Mouse (Mus musculus) limb, embryonic 12.5 days (tissue): ENCODE results near the gene Tnfaip1. TPM values are rescaled to one million over a fixed set of nuclear protein-coding genes. Genes with fewer than 3 reads are reported as not detected.

Source experiments
- ATAC-seq: fragments of 200-750 bp; cut with Nextera tagmentation; 2 replicates; pipeline ENCODE4 v1.8.0; 2017; ENCODE audit warnings: low read depth, moderate TSS enrichment; ENCODE audit not compliant: insufficient number of reproducible peaks, insufficient read depth, low FRiP score, low TSS enrichment
- H3K27ac ChIP-seq: fragments of 300-500 bp; sonication (generic); 2 replicates; pipeline ENCODE4 v1.5.1; 2016; ENCODE audit warnings: mild to moderate bottlenecking, moderate library complexity
- H3K27me3 ChIP-seq: fragments of 300-500 bp; sonication (generic); 2 replicates; pipeline ENCODE4 v1.6.1; 2016; ENCODE audit warnings: mild to moderate bottlenecking, moderate library complexity
- H3K36me3 ChIP-seq: fragments of 300-500 bp; sonication (generic); 2 replicates; pipeline ENCODE4 v1.6.1; 2016; ENCODE audit warnings: mild to moderate bottlenecking, moderate library complexity
- H3K4me1 ChIP-seq: fragments of 300-500 bp; sonication (generic); replicated peaks from 2 replicates; pipeline ENCODE4 v1.6.1; 2016
- H3K4me2 ChIP-seq: fragments of 300-500 bp; sonication (generic); 2 replicates; pipeline ENCODE4 v1.6.1; 2016; ENCODE audit warnings: mild to moderate bottlenecking, moderate library complexity
- H3K4me3 ChIP-seq: fragments of 300-500 bp; sonication (generic); replicated peaks from 2 replicates; pipeline ENCODE4 v1.5.1; 2016; ENCODE audit warnings: mild to moderate bottlenecking
- H3K9ac ChIP-seq: fragments of 300-500 bp; sonication (generic); replicated peaks from 2 replicates; pipeline ENCODE4 v1.6.1; 2016; ENCODE audit warnings: mild to moderate bottlenecking, moderate library complexity
- H3K9me3 ChIP-seq: fragments of 300-500 bp; sonication (generic); 2 replicates; pipeline ENCODE4 v1.6.1; 2016; ENCODE audit warnings: mild to moderate bottlenecking, moderate library complexity
- WGBS: fragments of 180-500 bp; shearing (Covaris S2); methylation state at CpG from one replicate; pipeline ENCODE4 v1.1.7; 2016; 5-methylcytosine and 5-hydroxymethylcytosine counted together
- polyA plus RNA-seq: library from polyadenylated mRNA; unstranded; fragments of >200 nt; fragmentation: Nextera tagmentation; extraction: Ambion mirVana; gene quantifications from 2 replicates; pipeline ENCODE4 v1.2.1, GENCODE M21; 2016

Gene Tnfaip1
- polyA plus RNA-seq, 1 experiment from 2014 or later = 70.4 TPM

DNA sequence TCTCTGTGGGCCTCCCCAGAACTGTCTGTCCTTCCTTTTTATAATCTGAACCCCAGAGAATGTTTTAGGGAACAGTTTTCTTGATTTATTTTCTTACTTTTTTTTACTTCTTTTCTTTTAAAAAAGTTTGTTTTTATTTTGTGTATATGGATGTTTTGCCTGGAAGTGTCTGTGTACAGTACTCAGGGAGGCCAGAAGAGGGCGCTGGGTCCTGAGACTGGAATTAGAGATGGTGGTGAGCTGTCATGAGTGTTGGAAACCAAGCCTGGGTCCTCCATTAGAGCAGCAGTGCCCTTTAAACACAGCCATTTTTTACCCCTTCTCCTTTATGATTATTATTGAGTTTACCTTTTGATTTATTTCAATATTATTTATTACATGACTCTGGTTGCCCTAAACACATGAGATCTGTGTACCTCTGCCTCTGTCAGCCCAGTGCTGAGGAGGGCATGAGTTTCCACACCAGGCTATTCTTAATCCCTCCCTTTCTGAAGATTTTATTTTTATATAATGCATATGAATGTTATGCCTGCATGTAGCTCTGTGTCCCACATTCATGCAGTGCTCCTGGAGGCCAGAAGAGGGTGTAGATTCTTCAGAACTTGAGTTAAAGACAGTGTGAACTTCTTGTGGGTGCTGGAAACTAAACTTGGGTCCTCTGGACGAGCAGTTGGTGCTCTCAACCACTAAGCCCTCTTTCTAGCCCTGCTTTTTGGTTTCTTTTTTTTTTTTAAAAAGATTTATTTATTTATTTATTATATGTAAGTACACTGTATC lies 20.4 kb downstream of the Tnfaip1 start:
- Histone ChIP-seq H3K4me3 (no peak overlapping the region), H3K4me2 (no peak overlapping the region), H3K27me3 (no peaks in the 10 kb centered on the region), H3K27ac (no peak overlapping the region), H3K36me3 (peaks cover 66% of the 10 kb centered on the region), H3K9ac (no peak overlapping the region), H3K4me1 (peaks cover 16% of the 10 kb centered on the region), H3K9me3 (no peaks in the 10 kb centered on the region)
- WGBS = 67% methylated on average over 2 of the region's 2 CpGs
- ATAC-seq = no peak

DNA sequence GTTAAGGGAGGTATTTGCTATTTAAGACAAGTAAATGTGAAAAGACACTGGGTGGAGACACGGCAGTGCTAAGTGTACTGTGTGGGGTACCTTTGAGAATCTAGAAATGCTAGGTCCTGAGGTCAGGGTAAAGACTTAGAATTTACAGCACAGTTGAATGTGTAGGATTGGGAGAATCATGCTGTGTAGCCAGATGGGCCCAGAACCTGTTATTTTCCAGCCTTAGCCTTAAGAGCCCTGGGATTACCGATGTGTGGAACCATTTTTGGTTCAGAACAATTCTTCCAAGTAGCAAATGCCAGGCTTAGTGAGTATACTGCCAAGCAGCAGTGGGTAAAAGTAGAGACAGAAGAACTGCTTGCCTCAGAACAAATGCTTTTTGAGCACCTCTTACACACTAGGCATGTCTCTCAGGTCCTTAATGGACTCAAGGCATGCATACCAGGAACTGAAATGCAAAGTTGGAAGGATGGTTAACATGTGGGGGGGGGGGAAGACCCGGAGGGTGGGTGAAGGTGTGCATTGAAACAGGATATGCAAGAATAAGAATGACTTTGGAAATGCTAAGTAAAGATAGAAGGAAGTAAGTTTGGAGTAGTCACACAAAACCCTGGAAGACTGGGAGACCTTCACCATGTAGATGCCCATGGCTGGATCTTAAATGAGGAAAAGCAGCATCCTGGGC lies 22.9 kb downstream of the Tnfaip1 start:
- peak overlapping the region; percentile 69 for H3K4me3 ChIP-seq
- H3K27ac ChIP-seq = no peak overlapping the region
- peak overlapping the region; percentile 94; the same call in 1 of the 2 replicates for H3K9ac ChIP-seq
- no peak for ATAC-seq
- H3K9me3 ChIP-seq = no peaks in the 10 kb centered on the region
- H3K27me3 ChIP-seq = no peaks in the 10 kb centered on the region
- peaks cover 16% of the 10 kb centered on the region for H3K4me1 ChIP-seq
- 84% methylated on average over 3 of the region's 3 CpGs for WGBS
- peaks cover 56% of the 10 kb centered on the region for H3K36me3 ChIP-seq
- peak overlapping the region; percentile 86 for H3K4me2 ChIP-seq

- peak within 1 kb of the TSS; percentile 94 for H3K9ac ChIP-seq
- H3K4me3 ChIP-seq = peak within 1 kb of the TSS; percentile 69
- WGBS = under 1% methylated on average over 67 of the region's 67 CpGs
- H3K27me3 ChIP-seq = no peaks in the 10 kb centered on the region
- H3K9me3 ChIP-seq = no peaks in the 10 kb centered on the region
- peak; percentile 95 for ATAC-seq
- peak within 1 kb of the TSS; percentile 86 for H3K4me2 ChIP-seq
- peak within 1 kb of the TSS; percentile 84 for H3K27ac ChIP-seq
- H3K4me1 ChIP-seq = peaks cover 16% of the 10 kb centered on the region
- H3K36me3 ChIP-seq = peaks cover 56% of the 10 kb centered on the region
Measured at GRCm38 (mm10) chr11:78512025-78512957, 23.8 kb downstream of the Tnfaip1 start, which contains the start of the genes Tmem199 and Poldip2. Tmem199 (minus strand) TSS chr11:78512172. Poldip2 (plus strand) TSS chr11:78512193.

DNA sequence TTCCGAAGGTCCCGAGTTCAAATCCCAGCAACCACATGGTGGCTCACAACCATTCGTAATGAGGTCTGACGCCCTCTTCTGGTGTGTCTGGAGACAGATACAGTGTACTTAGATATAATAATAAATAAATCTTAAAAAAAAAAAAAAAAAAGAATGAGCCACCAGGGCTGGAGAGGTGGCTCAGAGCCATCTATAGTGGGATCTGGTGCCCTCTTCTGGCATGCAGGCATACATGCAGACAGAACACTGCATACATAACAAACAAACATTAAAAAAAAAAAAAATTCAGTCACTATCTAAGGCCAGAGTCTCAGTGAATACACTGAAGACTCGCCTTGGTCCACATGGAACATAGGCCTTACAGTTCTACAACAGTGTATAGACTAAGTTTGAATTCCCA lies 27.0 kb downstream of the Tnfaip1 start:
- Histone ChIP-seq H3K9ac (no peak overlapping the region), H3K4me1 (peaks cover 16% of the 10 kb centered on the region), H3K4me3 (no peak overlapping the region), H3K27ac (no peak overlapping the region), H3K4me2 (no peak overlapping the region), H3K9me3 (no peaks in the 10 kb centered on the region), H3K36me3 (peaks cover 47% of the 10 kb centered on the region), H3K27me3 (no peaks in the 10 kb centered on the region)
- ATAC-seq = no peak
- 85% methylated on average over 5 of the region's 5 CpGs for WGBS

GRCm38 (mm10) chr11:78505430-78505829 lies 30.7 kb downstream of the Tnfaip1 start:
- H3K9ac ChIP-seq = no peak overlapping the region
- H3K36me3 ChIP-seq = peaks cover 42% of the 10 kb centered on the region
- no peak overlapping the region for H3K4me3 ChIP-seq
- no peaks in the 10 kb centered on the region for H3K9me3 ChIP-seq
- WGBS = 86% methylated on average over 3 of the region's 3 CpGs
- H3K4me2 ChIP-seq = no peak overlapping the region
- no peak for ATAC-seq
- no peaks in the 10 kb centered on the region for H3K4me1 ChIP-seq
- no peak overlapping the region for H3K27ac ChIP-seq
- peaks cover 17% of the 10 kb centered on the region for H3K27me3 ChIP-seq

DNA sequence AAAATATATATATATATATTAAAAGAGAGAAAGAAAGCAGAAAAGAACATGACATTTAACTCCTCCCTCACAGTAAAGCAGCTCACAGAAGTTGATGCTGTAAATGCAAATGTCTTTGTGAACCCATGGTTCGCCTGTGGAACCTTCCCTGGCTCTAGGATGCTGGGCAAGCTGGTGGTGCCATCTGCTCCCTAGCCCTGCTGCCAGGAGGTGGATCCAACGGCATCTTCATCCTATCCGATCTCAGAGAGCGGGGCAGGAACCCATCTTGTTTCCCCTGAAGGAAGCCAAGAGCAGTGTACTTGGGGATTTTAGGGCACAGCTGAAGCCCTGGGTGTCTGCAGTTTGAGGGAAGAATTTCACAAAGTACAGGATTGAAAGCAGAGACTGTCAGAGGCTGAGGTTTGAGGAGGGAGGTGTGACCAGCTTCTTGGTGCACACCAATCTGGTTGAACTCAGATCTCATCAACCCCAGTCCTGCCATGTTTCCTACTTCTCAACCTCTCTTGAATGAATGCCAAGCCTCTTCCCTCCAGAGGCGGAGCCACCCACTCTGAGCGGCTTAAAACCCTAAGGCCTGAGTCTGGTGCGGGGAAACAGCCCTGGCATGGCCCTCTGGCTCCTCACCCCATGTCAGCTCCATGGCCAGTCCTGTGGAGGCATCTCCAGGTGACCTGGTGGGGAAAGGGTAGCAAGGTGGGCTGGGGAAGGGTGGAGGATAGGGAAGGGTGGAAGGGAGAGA lies 33.1 kb downstream of the Tnfaip1 start, which contains the start of gene Sebox:
Sebox (plus strand) TSS at position 539 of the 742 bp plus-strand sequence.
- WGBS = 74% methylated on average over 7 of the region's 7 CpGs
- Histone ChIP-seq H3K4me3 (no peak within 1 kb of the TSS), H3K36me3 (peaks cover 25% of the 10 kb centered on the region), H3K9me3 (no peaks in the 10 kb centered on the region), H3K27me3 (peaks cover 36% of the 10 kb centered on the region), H3K4me2 (no peak within 1 kb of the TSS), H3K4me1 (peaks cover 3% of the 10 kb centered on the region; the same call in 1 of the 2 replicates), H3K9ac (no peak within 1 kb of the TSS), H3K27ac (no peak within 1 kb of the TSS)
- ATAC-seq = no peak

DNA sequence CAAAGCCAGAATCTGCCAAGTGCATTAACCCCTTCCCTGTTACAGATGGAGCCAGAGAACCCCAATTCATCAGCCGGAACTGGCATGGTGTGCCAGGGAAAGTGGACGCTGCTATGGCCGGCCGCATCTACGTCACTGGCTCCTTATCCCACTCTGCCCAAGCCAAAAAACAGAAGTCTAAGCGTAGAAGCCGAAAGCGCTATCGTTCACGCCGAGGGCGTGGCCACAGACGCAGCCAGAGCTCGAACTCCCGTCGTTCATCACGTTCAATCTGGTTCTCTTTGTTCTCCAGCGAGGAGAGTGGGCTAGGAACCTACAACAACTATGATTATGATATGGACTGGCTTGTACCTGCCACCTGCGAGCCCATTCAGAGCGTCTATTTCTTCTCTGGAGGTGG lies 34.6 kb downstream of the Tnfaip1 start:
- ATAC-seq = no peak
- no peak overlapping the region for H3K4me2 ChIP-seq
- 77% methylated on average over 20 of the region's 20 CpGs for WGBS
- H3K4me1 ChIP-seq = peaks cover 12% of the 10 kb centered on the region
- no peak overlapping the region for H3K9ac ChIP-seq
- H3K4me3 ChIP-seq = no peak overlapping the region
- H3K9me3 ChIP-seq = no peaks in the 10 kb centered on the region
- peaks cover 44% of the 10 kb centered on the region for H3K27me3 ChIP-seq
- H3K27ac ChIP-seq = no peak overlapping the region
- H3K36me3 ChIP-seq = peaks cover 10% of the 10 kb centered on the region

DNA sequence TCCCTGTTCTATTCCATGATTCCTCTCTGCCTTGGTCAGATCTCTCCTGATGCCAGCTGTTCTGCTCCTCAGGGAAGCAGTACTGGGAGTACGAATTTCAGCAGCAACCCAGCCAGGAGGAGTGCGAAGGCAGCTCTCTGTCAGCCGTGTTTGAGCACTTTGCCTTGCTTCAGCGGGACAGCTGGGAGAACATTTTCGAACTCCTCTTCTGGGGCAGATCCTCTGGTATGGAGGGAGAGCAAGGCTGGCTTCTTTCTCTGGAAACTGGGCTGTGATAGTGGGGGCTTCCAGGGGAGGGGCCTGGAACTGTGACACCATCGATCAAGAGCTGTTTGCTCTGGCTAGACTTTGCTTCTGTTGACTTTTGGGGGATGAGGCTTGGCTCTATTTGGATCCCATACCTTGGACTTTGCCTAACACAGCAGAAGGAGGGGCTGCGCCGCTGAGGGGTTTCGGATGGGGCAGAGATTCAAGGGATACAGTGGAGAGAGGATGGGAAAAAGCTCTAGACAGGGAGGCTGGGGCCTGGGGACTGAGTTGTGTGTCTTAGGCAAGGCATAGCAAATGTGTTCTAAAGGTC lies 35.4 kb downstream of the Tnfaip1 start:
- Histone ChIP-seq H3K9ac (no peak overlapping the region), H3K4me1 (peaks cover 13% of the 10 kb centered on the region), H3K27me3 (peaks cover 52% of the 10 kb centered on the region), H3K9me3 (no peaks in the 10 kb centered on the region), H3K4me2 (no peak overlapping the region), H3K27ac (no peak overlapping the region), H3K36me3 (0 out of 2 replicates have a peak, but pooled peaks cover 3% of the 10 kb centered on the region), H3K4me3 (no peak overlapping the region)
- no peak for ATAC-seq
- 80% methylated on average over 9 of the region's 9 CpGs for WGBS

DNA sequence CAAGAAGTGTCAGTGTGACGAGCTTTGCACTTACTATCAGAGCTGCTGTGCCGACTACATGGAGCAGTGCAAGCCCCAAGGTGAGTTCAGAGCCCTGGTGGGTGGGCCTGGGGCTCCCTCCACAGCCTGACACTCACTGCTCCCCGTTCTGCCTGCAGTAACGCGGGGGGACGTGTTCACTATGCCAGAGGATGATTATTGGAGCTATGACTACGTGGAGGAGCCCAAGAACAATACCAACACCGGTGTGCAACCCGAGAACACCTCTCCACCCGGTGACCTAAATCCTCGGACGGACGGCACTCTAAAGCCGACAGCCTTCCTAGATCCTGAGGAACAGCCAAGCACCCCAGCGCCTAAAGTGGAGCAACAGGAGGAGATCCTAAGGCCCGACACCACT lies 36.6 kb downstream of the Tnfaip1 start:
- Histone ChIP-seq H3K27me3 (peaks cover 62% of the 10 kb centered on the region), H3K9ac (no peak overlapping the region), H3K36me3 (no peaks in the 10 kb centered on the region), H3K4me2 (no peak overlapping the region), H3K27ac (no peak overlapping the region), H3K9me3 (no peaks in the 10 kb centered on the region), H3K4me1 (peaks cover 13% of the 10 kb centered on the region), H3K4me3 (no peak overlapping the region)
- 51% methylated on average over 16 of the region's 16 CpGs for WGBS
- no peak for ATAC-seq

DNA sequence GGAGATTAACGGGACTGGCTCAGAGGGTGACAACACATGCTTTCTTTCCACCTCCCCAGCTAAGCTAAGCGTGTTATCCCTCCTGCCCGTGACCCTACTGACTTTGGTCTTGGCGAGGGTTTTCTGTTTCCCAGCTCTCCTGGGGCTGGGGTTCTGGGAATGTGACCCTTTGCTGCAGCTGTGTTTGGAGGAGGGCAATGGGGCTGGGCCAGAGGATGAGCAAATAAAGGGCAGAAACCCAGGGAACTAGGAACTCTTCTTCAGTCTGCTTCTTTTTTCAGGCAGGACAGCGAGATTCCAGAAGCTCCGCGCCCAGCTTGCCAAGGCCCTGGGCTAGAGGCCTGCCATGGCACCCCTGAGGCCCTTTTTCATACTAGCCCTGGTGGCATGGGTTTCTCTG lies 37.1 kb downstream of the Tnfaip1 start, which contains the start of gene Vtn:
Vtn (plus strand) TSS at position 88 of the 400 bp plus-strand sequence.
- Histone ChIP-seq H3K27me3 (peaks cover 68% of the 10 kb centered on the region), H3K27ac (peak within 1 kb of the TSS; percentile 5; the same call in 1 of the 2 replicates), H3K36me3 (no peaks in the 10 kb centered on the region), H3K4me1 (peaks cover 13% of the 10 kb centered on the region), H3K9me3 (no peaks in the 10 kb centered on the region), H3K4me2 (peak within 1 kb of the TSS; percentile 99), H3K9ac (no peak within 1 kb of the TSS), H3K4me3 (peak within 1 kb of the TSS; percentile 57)
- 62% methylated on average over 7 of the region's 7 CpGs for WGBS
- ATAC-seq = no peak
